Mouse (Mus musculus) 3T3-L1 (cell line): ENCODE data around the gene Cnpy1.

ENCODE experiments used
- DNase-seq: peaks from one replicate; pipeline ENCODE4 v3.0.0-alpha.2; 2015; ENCODE audit warnings: low read depth, low spot score

The Cnpy1 gene

GRCm38 (mm10) chr5:28191201-28192098 is 54.2 kb downstream of the Cnpy1 start:
- DNase-seq, result no peak

- no peak for DNase-seq
Observed at GRCm38 (mm10) chr5:28179237-28179790, 66.3 kb downstream of the Cnpy1 start.

- no peak for DNase-seq
Observed at GRCm38 (mm10) chr5:28178322-28178721, 67.3 kb downstream of the Cnpy1 start.

- DNase-seq, result no peak
Observed at GRCm38 (mm10) chr5:28176585-28176984, 69.0 kb downstream of the Cnpy1 start.

- DNase-seq, result no peak
Observed at GRCm38 (mm10) chr5:28176023-28176422, 69.6 kb downstream of the Cnpy1 start.

GRCm38 (mm10) chr5:28175570-28175919 is 70.1 kb downstream of the Cnpy1 start:
- DNase-seq, result no peak

- DNase-seq, result no peak
Observed at GRCm38 (mm10) chr5:28174876-28175569, 70.6 kb downstream of the Cnpy1 start.

GRCm38 (mm10) chr5:28174086-28174485 is 71.5 kb downstream of the Cnpy1 start:
- DNase-seq, result no peak

- no peak for DNase-seq
Observed at GRCm38 (mm10) chr5:28173674-28174073, 71.9 kb downstream of the Cnpy1 start.

GRCm38 (mm10) chr5:28172921-28173670 is 72.5 kb downstream of the Cnpy1 start:
- no peak for DNase-seq

GRCm38 (mm10) chr5:28172261-28172920 is 73.2 kb downstream of the Cnpy1 start:
- no peak for DNase-seq

- DNase-seq, result no peak
Observed at GRCm38 (mm10) chr5:28171667-28172066, 73.9 kb downstream of the Cnpy1 start.

GRCm38 (mm10) chr5:28170892-28171291 is 74.7 kb downstream of the Cnpy1 start:
- no peak for DNase-seq

- no peak for DNase-seq
Observed at GRCm38 (mm10) chr5:28170081-28170480, 75.5 kb downstream of the Cnpy1 start.

- no peak for DNase-seq
Observed at GRCm38 (mm10) chr5:28169166-28169801, 76.3 kb downstream of the Cnpy1 start.

GRCm38 (mm10) chr5:28168253-28169165 is 77.1 kb downstream of the Cnpy1 start:
- DNase-seq, result no peak

GRCm38 (mm10) chr5:28167611-28168252 is 77.9 kb downstream of the Cnpy1 start:
- DNase-seq, result no peak

GRCm38 (mm10) chr5:28166256-28167231 is 79.1 kb downstream of the Cnpy1 start:
- DNase-seq, result no peak
